Mouse (Mus musculus): ENCODE measurements around the gene Necap1.
A peak's percentile ranks its signal among the peaks of the same experiment; 100 is the strongest.

Gene Necap1

GRCm38 (mm10) chr6:122873871-122874719 lies at the start of gene Necap1:
Necap1 (plus strand) TSS chr6:122874474.
- DNase-seq, result peak; percentile 99

DNA sequence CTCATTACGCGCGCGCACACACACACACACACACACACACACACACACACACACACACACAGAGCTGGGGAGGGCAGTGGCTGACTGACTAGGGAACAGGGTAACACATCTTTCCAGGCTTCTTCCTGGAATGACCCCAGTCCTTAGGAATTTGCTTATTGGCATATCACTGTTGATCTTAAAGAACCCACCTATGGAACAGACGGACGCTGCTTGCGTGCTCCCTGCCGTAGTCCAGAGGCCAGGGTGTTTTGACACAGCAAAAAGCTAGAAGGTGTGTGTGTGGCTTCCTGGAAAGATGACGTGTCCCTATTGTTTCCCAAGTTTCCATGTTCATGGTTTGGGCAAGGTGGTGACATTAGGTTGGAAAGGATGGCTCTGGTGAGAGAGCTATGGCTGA lies 49.1 kb upstream of the Necap1 start:
- no peak for DNase-seq

GRCm38 (mm10) chr6:122825923-122826742 lies 48.1 kb upstream of the Necap1 start:
- peak; percentile 72 for DNase-seq

DNA sequence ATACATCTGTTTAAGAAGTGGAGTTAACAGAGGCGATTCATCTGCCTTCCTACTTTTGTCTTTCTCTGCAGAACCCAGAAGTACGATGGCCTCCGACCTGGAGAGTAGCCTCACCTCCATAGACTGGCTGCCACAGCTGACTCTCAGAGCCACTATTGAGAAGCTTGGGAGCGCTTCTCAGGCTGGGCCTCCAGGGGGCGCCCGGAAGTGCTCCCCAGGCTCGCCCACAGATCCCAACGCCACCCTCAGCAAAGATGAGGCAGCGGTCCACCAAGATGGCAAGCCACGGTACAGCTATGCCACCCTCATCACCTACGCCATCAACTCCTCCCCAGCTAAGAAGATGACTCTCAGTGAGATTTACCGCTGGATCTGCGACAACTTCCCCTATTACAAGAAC lies 46.2 kb upstream of the Necap1 start:
- peak; percentile 33 for DNase-seq

DNA sequence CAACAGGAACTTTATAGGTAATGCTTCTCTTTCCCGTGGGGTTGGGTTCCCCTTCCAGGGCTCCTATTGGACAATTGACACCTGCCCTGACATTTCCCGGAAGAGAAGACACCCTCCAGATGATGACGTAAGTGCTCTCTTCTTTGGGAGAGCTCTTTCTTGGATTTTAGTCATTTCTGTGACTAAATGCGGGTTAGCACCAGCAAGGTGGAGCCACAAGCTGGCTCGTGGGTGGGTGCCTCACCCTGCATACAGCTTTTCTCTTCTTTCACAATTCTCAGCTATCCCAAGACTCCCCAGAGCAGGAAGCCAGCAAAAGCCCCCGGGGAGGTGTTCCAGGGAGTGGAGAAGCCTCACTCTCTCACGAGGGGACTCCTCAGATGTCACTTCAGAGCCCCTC lies 41.4 kb upstream of the Necap1 start:
- DNase-seq, result no peak

DNA sequence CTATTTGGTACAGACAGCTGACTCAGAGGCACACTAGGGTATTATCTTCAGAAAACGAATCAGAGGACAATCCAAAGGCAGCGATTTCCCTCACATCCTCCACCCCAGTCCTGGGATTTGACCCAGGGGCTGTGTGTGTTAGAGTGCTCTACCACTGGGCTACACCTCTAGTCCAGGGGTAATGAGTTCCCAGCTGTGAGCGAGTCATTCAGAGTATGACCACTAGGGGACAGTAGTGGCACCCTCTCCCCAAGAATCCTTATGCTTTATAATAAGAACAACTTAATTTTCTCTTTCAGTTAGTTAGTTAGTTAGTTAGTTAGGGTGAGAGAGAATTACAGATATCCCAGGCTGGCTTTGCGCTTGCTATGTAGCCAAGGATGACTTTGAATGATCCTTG lies 39.9 kb upstream of the Necap1 start:
- peak; percentile 58 for DNase-seq

DNA sequence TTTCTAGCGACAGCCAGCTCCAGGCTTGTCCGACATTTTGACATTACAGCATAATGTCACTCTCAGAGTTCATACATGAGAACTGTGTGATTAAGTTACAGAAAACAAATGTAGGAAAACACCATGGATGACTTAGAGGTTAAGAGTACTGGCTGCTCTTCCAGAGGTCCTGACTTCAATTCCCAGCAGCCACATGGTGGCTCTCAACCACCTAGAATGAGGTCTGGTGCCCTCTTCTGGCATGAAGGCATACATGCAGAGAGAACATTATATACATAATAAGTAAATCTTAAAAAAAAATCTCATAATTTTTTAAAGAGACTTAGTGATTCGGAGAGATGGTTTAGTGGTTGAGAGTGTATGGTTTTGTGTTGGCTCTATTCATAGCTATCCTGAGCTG lies 37.3 kb upstream of the Necap1 start:
- no peak for DNase-seq

DNA sequence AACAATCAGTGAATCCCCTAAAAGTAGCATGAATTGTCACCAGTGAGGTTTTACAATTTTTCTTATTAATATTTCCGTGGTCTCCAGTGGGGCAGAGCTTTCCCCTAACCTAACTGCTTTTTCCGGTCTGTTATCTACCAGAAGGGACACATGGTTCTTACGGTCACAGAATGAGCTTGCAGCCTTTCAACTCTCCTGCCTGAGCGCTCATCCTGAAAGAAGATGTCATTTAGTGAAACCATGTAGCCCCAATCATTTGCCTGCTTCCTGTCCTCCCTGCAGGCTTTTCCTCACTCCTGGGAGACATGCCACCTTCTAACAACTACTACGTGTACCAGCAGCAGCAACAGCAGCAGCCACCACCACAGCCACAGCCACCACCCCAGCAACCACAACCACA lies 36.7 kb upstream of the Necap1 start:
- DNase-seq, result no peak

DNA sequence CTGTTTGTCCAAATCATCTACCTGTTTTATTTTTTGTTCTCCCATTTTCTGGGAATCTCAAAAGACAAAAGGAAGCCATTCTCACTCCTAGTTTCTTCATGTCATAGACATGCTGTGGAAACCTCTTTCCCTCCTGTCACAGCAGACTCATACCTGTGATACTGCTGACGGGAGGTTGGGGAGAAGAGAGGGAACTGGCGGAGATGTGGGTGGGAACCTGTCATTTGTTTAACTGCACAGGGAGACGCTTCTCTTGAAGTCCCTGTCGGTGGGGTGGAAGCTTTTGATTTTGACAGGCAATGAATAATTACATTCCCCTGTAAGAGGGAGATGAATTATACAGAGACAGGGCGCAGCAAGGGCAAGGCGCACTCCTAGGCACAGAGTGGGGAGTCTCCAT lies 30.5 kb upstream of the Necap1 start:
- no peak for DNase-seq

DNA sequence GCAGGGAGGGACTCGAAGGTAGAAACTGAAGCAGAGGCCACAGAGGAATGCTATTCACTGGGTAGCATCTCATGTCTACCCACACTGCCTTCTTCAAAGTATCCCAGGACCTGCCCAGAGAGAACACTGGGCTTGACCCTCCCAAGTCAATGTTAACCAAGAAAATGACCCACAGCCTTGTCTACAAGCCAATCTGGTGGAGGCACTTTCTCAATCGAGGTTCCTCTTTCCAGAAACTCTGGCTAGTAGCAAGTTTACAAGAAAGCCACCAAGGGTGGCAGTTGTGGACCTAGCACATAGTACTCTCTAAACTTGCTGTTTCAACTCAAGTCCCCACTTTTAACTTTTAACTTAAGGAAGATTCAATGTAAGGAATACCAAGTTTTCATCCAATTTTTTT lies 21.6 kb upstream of the Necap1 start:
- DNase-seq, result no peak

DNA sequence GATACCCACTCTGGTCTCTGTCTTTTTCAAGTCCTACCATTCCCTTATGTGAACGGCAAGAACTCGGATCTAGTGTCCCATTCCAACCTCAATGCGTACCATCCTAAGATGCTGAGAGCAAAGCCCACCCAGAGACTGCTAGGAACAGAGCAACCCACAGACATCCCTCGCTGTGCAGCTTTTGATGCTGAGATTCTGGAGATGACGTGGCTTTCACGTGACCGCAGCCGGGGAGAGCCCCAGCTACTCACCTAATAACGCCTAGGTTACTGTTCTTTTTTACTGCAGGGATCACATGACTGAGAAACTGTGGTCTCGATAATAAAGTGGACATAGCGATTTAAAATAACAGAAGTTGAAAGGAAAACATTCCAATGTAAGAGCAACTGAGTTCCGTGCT lies 19.7 kb upstream of the Necap1 start:
- no peak for DNase-seq

DNA sequence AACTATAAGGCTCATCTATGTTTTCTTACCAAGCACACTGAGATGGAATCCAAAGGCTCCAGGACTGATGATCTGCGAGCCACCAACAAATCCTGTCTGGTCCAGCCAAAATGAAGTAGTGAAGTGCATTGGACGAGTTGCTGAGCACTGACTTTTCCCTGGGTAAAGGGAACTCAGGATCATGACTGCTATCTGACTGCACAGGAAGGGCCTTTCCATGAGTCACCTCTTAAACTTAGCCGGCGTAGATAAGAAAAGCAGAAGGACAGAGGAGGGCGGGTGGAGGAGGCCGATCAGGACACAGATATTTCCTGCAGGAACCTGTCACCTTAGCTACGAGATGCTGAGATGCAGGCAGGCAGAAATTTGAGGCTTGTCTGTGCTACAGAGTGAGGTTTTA lies 18.3 kb upstream of the Necap1 start, which contains the start of gene C3ar1:
C3ar1 (minus strand) TSS at position 207 of the 400 bp plus-strand sequence.
- no peak for DNase-seq

DNA sequence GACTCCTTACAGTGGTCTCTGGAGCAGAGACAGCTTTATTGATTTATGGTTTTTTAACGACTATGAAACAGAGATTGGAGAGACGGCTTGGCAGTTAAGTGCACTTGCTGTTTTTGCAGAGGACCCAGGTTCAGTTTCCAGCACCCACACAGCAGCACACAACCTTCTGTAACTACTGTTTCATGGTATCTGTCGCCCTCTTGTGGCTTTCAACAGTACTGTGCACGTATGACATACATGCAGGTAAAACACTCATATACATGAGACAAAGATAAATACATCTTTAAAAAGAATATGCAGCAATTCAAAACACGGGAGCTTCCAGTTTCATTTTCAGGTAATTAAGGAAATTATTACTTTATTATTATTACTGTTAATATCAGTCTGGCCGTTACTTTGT lies 11.8 kb upstream of the Necap1 start:
- DNase-seq, result no peak

DNA sequence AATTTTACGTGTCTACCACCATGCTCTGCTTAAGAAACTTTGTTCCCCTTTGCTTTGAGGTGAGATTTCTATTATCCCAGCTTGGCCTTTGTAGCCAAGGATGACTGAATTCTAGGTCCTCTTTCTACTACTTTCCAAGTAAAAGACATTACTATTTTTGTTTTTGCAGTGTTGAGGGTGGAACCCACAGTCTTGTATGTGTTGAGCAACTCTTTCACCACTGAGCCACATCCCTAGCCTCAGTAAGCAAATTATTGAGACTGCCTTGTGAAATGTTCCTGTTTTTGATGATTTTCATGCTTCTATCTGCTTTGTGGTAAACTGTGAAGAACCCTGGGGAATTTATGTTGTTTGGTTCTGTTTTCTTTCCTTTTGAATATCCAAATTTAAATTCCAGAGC lies 11.4 kb upstream of the Necap1 start:
- DNase-seq, result no peak

DNA sequence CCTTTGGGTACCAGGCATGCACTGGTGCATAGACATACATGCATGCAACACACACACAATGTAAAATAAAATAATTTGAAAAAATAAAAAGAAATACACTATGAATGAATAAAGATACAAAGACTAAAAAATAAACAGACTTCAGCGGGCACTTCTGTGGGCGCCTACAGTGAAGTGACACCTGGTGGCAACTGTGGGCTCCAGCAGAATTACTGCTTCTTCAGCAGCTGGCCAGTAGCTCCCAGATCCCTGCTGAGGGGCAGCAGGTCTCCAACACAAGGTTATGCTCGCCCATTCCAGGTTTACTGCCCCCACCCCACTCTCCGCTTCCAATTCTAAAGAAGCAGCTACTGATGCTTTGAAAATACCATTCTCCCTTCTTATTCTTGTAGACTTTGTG lies 6.4 kb upstream of the Necap1 start:
- no peak for DNase-seq

DNA sequence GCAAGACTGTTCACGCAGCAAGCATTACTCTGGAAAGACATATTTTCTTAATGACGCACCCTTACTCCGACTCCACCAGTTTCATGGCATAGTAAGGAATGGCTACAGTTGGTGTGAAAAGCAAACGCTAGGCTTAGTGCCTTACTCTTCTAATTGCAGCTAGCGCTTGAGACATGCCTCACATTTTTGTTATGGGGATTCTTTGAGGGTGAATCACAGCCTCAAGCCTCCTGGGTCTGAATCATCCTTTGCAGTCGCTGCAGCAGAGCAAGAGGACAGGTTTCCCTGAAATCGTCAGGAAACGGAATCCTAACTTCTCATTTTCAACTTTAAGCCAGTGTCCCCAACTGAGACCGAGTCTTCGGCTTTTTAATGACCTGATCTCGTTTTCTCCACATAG lies 4.4 kb upstream of the Necap1 start:
- no peak for DNase-seq

DNA sequence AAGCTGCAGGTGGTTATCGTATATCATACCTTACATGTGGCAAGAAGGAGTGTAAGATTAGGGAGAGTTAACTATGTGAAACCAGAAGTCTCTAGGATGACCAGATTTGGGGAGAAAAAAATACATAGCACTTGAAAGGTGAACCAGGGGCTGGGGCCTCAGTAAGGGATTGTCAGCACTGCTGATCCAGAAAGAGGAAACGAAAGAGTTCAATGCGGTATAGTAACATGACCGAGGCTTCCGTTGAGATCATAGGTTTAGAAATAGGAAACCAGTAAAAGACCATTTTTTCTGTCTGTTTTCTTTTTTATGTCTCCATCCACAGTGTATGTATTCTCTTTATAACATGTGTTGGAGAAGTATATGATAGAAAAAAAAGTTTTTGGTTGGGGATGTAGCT lies 1.5 kb upstream of the Necap1 start:
- DNase-seq, result no peak

DNA sequence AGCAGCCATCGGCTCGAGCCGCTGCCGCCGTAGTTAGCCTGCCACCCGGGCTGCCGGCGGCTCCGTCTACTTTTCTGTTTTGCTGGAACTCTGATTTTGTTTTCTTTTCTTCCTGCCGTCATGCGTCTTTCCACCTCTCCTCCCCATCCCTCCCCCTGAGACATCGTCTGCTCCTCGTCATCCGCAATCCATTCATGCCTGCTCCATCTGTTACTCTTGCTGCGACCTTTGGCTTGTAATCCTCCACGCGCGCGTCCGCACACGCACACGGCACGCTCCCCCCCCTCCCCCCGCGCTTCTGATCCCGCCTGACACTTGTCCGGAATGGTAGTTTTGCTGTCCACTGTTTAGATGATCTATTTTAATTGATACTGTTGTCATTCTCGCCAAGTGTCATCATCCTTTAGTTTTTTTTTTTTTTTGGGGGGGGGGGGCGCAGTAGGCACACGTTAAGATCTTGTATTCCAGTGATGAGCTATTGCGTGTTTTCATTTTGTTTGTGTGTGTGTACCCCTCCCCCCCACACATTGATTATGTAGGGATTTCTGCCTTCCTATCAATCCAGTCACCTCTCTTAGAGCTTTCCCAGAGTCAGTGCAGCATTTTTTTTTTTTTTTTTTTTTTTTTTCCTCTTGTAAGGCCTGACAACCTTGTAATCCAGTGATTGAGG lies 581 bp downstream of the Necap1 start:
- DNase-seq, result peak; percentile 50

GRCm38 (mm10) chr6:122879141-122879735 lies 5.0 kb downstream of the Necap1 start:
- DNase-seq, result no peak

GRCm38 (mm10) chr6:122879781-122880505 lies 5.7 kb downstream of the Necap1 start:
- DNase-seq, result no peak

GRCm38 (mm10) chr6:122881287-122881686 lies 7.0 kb downstream of the Necap1 start:
- DNase-seq, result no peak

- DNase-seq, result no peak
Observed at GRCm38 (mm10) chr6:122883603-122884002, 9.3 kb downstream of the Necap1 start.
